Mouse (Mus musculus): Measurements from ENCODE around the gene Sco2. TPM values are rescaled to one million over a fixed set of nuclear protein-coding genes. Genes with fewer than 3 reads are reported as not detected.

The Sco2 gene
- 10 to 100 TPM; 25.6 to 26.0 TPM for total RNA-seq (2021)
- long read RNA-seq, experiment 1, transcript Sco2-201 (3 exons, 1,145 nt), result major isoform, 15 of 31 reads
- long read RNA-seq, experiment 1, partial matches to known transcripts, result 13 of 31 reads
- long read RNA-seq, experiment 1, other reads (novel, unspliced or antisense), result 0 of 31 reads
- long read RNA-seq, experiment 2, transcript Sco2-201 (3 exons, 1,145 nt), result major isoform, 9 of 19 reads
- long read RNA-seq, experiment 2, partial matches to known transcripts, result 7 of 19 reads
- long read RNA-seq, experiment 2, other reads (novel, unspliced or antisense), result 0 of 19 reads

DNA sequence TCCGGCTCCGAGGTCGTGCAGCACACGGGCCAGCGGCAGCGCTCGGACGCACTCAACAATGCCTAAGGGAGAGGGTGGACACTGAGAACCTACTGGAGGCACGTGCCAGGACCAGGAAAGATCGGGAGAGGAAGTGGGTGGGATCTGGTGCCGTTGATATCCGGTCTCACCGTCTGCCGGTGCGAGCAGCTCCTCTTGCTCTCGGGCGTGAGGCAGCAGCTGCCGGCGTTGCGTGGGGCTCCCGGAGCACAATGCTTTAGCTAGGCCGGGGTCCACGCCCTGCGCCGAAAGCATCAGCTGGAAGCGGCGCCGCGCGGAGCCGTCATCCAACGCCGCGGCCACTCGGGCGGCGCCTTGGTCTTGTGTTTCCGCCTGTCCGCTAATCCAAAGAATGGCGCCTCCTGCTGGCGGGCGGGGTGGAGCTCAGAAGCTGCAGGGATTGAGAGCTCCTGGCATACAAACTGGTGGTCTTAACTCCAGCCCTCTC lies at the start of gene Sco2:
TSS of gene Sco2 (minus strand) at position 85 of the 487 bp plus-strand sequence.
- DNase-seq (ENCODE audit: low spot score in 2 of 2), result peak; percentile 95 to 96
- intact Hi-C loops (cut with DNase I), result no loop called here

DNA sequence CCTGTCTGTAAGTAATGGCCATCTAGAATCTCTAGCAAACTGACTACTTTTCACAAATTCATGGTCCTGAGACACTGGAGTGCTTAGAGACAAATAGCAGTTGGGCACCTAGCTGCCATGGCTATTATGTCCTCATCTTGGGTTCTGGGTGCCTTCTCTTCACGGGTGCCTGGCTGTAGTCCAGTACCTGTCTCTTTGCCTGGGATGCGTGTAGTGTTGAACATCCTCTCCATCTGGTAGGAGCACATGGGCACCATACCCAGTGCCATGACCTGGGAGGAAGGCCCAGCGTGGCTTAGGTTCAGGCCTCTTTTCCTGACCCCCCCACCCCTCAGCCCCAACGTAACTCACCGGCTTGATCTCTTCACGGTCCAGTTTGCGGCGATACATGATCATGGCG lies 48.3 kb upstream of the Sco2 start:
- no peak for DNase-seq (ENCODE audit: low spot score in 2 of 2)
- intact Hi-C loops (cut with DNase I), result no loop called here

DNA sequence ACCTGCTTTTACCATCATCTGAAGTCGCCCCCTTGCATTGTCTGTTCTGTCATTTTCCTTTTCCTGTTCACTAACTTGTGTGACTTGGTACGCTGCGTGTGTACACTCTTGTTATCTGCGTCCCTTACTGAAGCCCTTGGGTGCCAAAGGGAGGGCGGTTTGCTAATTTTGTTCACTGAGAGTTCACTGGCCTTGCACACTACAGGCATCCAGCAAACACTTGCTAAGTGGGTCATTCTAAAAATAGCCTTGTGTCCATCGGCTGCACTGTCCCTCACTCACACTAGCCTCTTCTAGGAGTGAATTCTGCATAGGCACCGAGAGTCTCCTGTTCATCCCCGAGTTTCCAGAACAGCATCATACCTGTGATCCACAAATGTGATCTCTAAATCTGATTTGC lies 41.6 kb upstream of the Sco2 start:
- intact Hi-C loops (cut with DNase I), result no loop called here
- DNase-seq (ENCODE audit: low spot score in 2 of 2), result no peak

DNA sequence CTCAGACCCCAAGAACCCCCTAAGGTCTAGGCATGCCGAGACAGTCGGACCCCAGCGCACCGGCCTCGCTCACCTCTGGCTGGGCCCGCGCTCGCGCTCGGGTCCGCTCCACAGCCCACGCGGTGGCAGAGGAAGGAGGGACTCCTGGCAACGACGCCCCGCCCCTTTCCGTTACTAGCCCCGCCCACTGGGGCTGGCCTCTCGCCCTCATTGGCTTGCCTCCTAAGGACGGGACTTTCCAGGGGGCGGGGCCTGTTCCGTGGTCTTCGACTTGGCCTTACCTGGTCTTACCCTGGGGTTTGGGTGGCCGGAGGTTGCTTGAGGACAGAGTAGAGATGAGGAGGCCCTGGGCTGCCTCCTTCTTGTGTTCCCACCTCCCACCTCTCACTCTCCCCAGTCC lies 36.5 kb upstream of the Sco2 start, which contains the start of gene Syce3:
TSS of gene Syce3 (minus strand) at position 386 of the 400 bp plus-strand sequence.
- intact Hi-C loops (cut with DNase I), result no loop called here
- DNase-seq (ENCODE audit: low spot score in 2 of 2), result no peak

DNA sequence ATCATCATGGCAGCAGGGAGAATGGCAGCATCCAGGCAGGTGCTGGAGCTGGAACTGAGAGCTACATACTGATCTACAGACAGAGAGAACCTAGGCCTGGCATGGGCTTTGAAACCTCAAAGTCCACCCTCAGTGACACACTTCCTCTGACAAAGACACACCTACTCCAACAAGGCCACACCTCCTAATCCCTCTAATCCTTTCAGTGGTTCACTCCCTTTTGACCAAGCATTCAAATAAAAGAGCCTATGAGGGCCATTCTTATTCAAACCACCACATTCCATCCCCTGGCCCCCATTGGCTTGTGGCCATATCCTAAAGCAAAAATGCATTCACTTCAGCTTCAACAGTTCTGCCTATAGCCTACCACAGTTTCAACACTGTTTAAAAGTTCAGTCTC lies 33.0 kb upstream of the Sco2 start:
- DNase-seq (ENCODE audit: low spot score in 2 of 2), result no peak
- intact Hi-C loops (cut with DNase I), result no loop called here

DNA sequence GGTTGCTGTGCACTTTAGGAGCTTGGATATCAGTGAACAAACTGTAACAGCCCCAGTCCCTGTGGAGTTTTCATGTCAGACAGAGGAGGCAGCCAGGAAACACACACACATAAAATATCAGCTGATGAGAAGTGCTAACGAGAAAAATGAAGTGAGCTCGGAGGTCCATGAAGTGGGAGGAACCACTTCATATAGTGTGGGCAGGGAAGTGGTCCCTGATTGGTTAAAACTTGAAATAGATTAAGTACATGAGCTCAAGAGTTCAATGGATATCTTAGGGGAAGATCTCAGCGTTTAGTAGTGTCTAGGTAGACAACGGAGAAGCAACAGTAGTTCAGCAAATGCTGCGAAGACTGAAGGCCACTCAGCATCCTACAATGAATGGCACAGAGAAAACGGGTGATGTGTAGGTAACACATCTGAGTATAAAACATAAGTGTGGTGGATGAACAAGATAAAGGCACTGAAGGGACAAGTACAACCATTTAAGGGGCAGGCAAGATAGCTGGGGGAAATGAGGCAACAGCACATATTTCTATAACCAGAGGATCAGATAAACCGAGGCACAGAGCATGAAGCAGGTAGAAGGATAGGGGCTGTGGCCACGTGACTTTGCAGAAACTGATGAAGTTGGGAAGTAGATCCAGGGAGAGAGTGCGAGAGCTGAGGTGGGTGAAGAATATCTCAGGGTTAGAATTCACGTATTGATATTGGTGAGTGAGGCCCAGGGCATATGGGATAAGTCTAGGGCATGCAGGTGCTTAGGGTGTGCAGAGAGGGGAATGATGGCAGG lies 31.4 kb upstream of the Sco2 start:
- intact Hi-C loops (cut with DNase I), result no loop called here
- no peak for DNase-seq (ENCODE audit: low spot score in 2 of 2)

DNA sequence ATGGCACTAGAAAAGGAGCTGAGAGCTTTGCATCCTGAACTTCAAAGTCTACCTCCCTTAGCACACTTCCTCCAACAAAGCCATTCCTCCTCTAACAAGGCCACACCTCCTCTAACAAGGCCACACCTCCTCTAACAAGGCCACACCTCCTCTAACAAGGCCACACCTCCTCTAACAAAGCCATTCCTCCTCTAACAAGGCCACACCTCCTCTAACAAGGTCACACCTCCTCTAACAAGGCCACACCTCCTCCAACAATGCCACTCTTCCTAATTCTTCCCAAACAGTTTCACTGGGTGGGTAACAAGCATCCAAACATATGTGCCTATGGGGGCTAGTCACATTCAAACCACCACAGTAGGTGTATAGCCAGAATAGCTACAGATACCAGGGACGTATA lies 28.8 kb upstream of the Sco2 start:
- intact Hi-C loops (cut with DNase I), result no loop called here
- DNase-seq (ENCODE audit: low spot score in 2 of 2), result no peak

DNA sequence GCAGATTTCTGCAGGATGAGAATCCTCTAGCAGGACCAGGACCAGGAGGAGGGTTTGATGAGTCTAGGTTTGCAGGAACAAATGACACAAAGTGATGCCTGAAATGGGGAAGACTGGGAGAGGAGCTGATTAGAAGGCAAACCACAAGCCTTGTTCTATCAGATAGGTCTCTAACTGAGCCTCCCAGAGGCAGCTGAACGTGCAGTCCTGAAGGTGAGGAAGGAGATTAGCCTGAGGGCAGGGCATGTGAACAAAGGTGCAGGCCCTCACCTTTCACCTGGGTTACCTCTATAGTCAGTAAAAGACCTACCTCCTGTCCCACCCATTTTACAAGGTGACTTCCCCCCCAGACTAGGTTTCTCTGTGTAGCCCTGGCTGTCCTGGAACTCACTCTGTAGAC lies 26.1 kb upstream of the Sco2 start:
- intact Hi-C loops (cut with DNase I), result no loop called here
- no peak for DNase-seq (ENCODE audit: low spot score in 2 of 2)

DNA sequence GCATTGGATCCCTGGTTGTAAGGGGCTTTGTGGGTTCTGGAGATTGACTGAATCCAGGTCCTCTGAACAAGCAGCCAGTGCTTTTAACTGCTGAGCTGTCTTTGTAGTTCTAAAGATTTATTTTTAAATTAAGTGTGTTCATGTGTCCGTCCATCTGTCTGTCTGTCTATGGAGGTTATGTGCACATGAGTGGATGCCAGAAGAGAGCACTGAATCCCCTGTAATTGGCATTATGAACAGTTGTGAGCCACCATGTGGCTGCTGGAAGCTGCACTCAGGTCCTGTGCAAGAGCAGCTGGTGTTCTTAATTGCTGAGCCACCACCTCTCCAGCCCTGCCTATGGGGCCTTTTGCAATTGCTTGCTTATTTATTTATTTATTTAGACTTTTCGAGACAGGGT lies 24.5 kb upstream of the Sco2 start:
- intact Hi-C loops (cut with DNase I), result no loop called here
- DNase-seq (ENCODE audit: low spot score in 2 of 2), result no peak

DNA sequence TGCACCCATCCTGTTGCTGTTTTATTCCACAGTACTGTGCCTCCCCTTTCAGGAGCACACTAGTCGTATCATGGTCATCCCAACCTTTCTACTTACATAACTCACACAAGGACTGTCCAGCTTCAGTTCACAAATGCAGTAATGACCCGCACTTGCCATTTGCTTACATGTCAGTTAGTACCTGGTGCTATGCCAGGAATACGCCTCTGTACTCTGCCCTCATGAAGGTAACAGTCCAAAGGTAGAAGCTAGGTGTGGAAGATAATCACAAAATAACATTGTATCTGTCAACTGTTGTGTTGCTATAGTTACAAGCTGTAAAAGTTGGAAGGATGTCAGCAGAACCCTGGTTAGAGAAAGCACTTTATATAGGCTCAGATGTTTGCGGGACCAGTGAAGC lies 23.2 kb upstream of the Sco2 start:
- intact Hi-C loops (cut with DNase I), result no loop called here
- no peak for DNase-seq (ENCODE audit: low spot score in 2 of 2)

DNA sequence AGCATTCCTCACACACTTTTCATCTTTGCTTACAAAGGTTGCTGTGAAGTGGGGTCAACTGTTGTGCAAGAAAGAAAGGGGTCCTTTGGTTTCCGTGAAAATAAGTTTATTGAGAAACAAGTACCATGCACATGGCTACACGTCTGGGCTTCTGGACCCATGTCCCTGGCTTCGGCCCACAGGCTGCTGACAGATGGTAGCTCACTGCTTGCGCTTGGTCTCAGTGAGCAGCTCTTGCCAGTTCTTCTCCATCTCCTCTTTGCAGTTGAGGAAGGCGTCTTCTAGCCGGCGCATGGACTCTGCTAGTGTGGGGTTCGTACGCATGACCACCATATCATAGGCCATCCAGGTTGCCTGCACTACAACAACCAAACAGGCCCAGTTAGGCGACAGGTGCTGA lies 16.4 kb upstream of the Sco2 start:
- intact Hi-C loops (cut with DNase I), result no loop called here
- no peak for DNase-seq (ENCODE audit: low spot score in 2 of 2)

DNA sequence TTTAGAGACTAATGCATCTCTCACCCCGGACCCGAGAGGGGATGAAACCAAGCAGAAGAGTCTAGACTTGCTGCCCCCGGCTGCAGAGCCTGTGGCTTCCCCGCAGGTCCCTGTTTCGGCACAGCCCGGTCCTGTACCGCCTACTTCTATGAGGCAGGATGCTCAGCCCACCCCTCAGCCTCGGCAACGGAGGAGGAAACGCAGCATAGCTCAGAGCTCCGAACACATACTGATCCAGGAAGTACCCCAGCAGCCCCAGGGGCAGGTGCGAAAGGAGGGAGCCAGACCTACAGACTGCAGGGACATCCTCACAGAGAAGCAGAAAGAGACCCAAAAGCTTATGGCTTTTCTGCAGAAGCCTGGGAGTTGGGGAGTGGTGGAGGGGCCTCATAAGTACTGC lies 13.5 kb upstream of the Sco2 start:
- no peak for DNase-seq (ENCODE audit: low spot score in 2 of 2)
- intact Hi-C loops (cut with DNase I), result no loop called here

DNA sequence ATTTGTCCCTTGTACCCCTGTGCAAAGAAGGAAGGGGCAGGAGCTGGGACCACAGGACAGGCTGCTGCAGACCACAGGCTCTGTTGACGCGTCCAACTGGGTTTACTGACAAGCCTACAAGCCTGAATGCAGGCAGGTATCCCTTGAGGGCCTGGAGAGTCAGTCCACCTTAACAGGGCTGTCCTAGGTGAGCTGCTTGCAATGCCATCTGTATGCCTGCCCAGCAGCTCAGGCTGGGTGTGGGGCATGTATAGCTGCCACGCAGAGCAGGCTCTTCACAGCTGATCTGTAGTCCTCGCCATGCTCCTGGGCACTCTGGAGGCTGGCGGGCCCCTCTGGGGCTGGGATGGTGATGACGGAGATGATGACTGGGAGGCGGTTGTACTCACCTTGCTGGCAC lies 11.0 kb upstream of the Sco2 start, which contains the start of gene Klhdc7b:
TSS of gene Klhdc7b (plus strand) at position 301 of the 400 bp plus-strand sequence.
- no peak for DNase-seq (ENCODE audit: low spot score in 2 of 2)
- intact Hi-C loops (cut with DNase I), result loop anchor here (5.0 kb wide), 1 partner anchor 43 kb away; the partner anchor contains the start of genes C730034F03Rik, Chkb, Cpt1b and Gm44502

DNA sequence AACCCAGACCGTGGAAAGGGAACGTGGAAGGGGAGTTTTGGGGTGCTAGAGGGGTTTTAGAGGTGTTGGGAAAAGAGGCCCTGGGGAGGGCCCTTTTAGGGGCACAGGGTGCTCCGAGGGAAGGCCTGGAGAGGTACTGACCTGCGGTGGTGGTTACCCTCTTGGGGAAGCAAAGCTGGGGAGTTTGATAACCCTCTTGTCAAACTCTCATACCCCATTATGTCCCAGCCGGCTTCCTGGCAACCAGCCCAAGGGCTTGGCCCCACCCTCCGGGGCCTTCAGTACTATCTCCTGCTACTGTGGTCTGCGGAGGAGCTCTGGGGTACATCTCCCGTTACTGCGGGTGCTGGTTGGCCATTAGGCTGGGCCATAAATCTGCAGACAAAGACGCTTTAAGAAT lies 5.8 kb upstream of the Sco2 start:
- DNase-seq (ENCODE audit: low spot score in 2 of 2), result no peak
- intact Hi-C loops (cut with DNase I), result no loop called here

DNA sequence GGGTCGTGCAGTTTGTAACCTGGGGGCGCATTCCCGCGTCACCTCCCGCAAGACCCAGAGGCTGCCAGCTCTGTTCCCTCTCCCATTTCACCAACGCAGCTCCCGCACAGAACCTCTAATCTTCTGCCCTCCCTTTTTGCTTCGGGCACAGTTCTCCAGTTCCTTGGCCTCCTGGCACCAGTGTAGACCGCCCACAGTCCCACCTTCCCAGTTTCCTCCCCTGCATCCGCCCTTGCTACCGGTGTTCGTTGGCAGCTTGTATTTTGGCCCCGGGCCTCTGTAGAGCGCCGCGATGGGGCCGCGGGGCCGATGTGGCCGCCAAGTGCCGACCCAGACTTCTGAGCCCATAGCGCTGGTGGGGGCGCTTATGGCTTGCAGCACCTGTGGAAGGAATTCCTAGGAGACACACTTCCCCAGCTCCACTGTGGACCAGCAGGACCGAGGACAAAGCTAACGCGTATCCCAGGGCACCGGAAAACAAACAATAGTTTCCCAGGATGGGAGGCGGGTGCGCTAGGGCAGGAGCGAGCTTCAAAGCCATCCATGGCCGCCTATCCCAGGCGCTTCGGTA lies 5.3 kb upstream of the Sco2 start, which contains the start of gene Odf3b:
TSS of gene Odf3b (minus strand) at position 452 of the 571 bp plus-strand sequence.
- intact Hi-C loops (cut with DNase I), result no loop called here
- no peak for DNase-seq (ENCODE audit: low spot score in 2 of 2)

DNA sequence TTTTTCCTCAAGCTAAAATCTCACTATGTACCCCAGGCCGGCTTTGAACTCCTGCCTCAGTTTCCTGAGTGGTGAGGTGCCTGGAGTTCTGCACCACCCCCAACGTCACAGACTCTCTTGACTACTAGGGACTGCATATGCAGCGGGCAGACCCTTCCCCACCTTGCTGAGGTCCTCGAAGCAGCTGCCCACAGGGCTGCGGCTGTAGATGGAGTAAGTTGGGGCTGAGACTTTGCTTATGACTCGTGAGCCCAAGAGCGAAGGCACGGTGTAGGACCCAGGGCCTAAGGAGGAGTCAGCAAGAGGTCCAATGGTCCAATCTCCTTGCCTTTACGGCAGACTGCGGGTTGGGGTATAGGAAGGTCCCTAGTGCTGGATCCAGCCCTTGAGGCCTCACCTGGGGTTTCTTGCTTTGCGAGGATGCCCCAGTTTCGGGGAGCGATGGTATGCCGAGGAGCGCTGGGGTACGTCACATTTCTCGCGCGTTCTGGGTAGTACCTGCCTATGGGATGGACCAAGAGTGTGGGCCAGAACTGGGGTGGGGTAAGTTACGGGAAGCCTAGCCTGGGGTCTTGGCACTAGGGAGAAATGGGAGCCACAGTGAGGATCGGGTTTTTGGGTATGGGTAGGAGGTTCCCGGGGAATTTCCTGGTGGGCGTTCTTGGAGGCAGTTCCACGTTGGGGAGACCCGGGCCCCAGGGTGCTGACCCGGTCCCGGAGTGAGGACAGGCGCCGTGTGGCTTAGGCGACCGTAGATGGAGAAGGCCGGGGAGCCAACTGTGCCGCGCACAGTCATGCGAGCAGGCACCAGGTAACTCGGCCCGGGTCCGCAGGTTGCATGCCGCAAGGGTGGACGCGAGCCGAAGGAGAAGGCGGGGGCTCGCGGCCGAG lies 4.5 kb upstream of the Sco2 start:
- intact Hi-C loops (cut with DNase I), result no loop called here
- no peak for DNase-seq (ENCODE audit: low spot score in 2 of 2)

DNA sequence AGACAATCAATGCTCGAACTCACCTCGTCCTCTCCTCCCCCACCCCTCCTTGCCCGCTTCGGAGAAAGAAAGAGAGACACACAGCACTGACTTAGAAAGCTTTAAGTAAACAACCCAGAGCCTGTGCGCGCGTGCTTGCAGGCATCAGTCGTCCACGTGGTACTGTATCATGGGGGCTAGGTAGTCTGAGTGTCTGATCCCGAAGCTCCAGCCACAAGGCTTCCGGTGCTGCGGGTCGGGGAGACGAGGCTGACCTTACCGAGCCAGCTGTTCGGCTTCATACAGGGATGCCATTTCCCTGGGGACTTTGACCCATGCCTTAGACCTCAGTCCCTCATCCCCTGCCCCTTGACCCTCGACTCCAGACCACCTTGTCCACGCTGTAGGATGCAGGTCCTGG lies 3.7 kb upstream of the Sco2 start:
- DNase-seq (ENCODE audit: low spot score in 2 of 2), result no peak
- intact Hi-C loops (cut with DNase I), result no loop called here

DNA sequence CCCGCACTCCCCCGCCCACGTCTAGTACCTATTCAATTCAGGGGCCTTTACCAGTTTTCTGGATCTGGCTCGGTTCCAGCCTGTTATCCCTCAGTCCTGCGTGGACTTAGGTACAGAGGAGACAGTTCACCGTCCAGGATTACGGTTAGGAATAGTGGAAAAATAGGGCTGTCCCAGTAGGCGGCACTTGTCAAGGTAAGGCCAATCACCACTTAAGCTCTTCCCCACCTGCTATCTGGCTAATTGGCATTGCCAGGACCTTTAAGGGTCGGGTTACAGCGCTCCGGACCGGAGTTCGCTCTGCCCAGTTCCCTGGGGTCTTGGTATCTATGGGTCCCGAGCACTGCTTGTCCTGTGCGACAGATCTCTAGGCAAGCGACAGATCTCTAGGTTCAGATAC lies 3.3 kb upstream of the Sco2 start, which contains the start of gene Tymp:
TSS of gene Tymp (minus strand) at position 83 of the 400 bp plus-strand sequence.
- intact Hi-C loops (cut with DNase I), result no loop called here
- DNase-seq (ENCODE audit: low spot score in 2 of 2), result no peak

DNA sequence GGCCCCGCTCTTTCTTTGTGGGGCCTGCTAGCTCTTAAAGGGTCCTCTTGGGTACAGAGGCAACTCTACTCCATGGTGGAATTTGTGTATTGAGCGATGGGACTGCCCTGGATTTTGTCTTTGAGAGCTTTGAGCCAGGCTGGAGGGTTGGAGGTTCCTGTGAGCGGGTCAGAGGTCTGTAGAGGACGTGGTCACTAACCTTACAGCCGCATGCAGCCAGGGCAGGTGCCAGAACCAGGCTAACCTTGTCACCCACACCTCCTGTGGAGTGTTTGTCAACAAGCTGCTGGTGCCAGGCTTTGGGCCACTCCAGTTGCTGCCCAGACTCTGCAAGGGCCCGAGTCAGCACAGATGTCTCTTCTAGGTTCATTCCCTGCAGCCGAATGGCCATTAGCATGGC lies 2.4 kb upstream of the Sco2 start:
- no peak for DNase-seq (ENCODE audit: low spot score in 2 of 2)
- intact Hi-C loops (cut with DNase I), result no loop called here
